Mouse (Mus musculus) embryonic facial prominence, embryonic 14.5 days (tissue): ENCODE results near the gene Crip2. TPM values are rescaled to one million over a fixed set of nuclear protein-coding genes. Genes with fewer than 3 reads are reported as not detected.
A peak's percentile ranks its signal among the peaks of the same experiment; 100 is the strongest.

Source experiments
- ATAC-seq: fragments of 200-750 bp; cut with Nextera tagmentation; 2 replicates; pipeline ENCODE4 v1.8.0; 2017; ENCODE audit warnings: low read depth, moderate number of reproducible peaks, moderate TSS enrichment
- DNase-seq: peaks from one replicate; pipeline ENCODE4 v3.0.0-alpha.2; 2015; ENCODE audit warnings: low spot score
- H3K27ac ChIP-seq: fragments of 300-500 bp; sonication (generic); replicated peaks from 2 replicates; pipeline ENCODE4 v1.5.1; 2014; ENCODE audit warnings: low read depth, mild to moderate bottlenecking, low read length, moderate library complexity
- H3K27me3 ChIP-seq: fragments of 300-500 bp; sonication (generic); replicated peaks from 2 replicates; pipeline ENCODE4 v1.6.1; 2014; ENCODE audit warnings: low read length; ENCODE audit not compliant: control insufficient read depth, insufficient read depth
- H3K36me3 ChIP-seq: fragments of 300-500 bp; sonication (generic); 2 replicates; pipeline ENCODE4 v1.6.1; 2014; ENCODE audit warnings: low read length, mixed read lengths; ENCODE audit not compliant: control insufficient read depth, insufficient read depth
- H3K4me1 ChIP-seq: fragments of 300-500 bp; sonication (generic); 2 replicates; pipeline ENCODE4 v1.6.1; 2014; ENCODE audit warnings: antibody characterized with exemption, low read length; ENCODE audit not compliant: control insufficient read depth, insufficient read depth
- H3K4me2 ChIP-seq: fragments of 300-500 bp; sonication (generic); 2 replicates; pipeline ENCODE4 v1.6.1; 2014; ENCODE audit warnings: low read depth, mild to moderate bottlenecking, low read length, moderate library complexity, mixed read lengths
- H3K4me3 ChIP-seq: fragments of 300-500 bp; sonication (generic); 2 replicates; pipeline ENCODE4 v1.5.1; 2014; ENCODE audit warnings: low read depth, mild to moderate bottlenecking, low read length
- H3K9ac ChIP-seq: fragments of 300-500 bp; sonication (generic); 2 replicates; pipeline ENCODE4 v1.6.1; 2014; ENCODE audit warnings: low read depth, mild to moderate bottlenecking, low read length, moderate library complexity, mixed read lengths
- H3K9me3 ChIP-seq: fragments of 300-500 bp; sonication (generic); 2 replicates; pipeline ENCODE4 v1.6.1; 2016; ENCODE audit warnings: low read length; ENCODE audit not compliant: control insufficient read depth
- WGBS: fragments of 180-500 bp; shearing (Covaris S2); extraction: QIAGEN DNeasy Blood & Tissue Kit; methylation state at CpG from one replicate; pipeline ENCODE4 v1.1.7; 2014; 5-methylcytosine and 5-hydroxymethylcytosine counted together
- polyA plus RNA-seq: library from polyadenylated mRNA; unstranded; fragments of >200 nt; fragmentation: Nextera tagmentation; extraction: Ambion mirVana; gene quantifications from 2 replicates; pipeline ENCODE4 v1.2.1, GENCODE M21; 2014

Crip2 gene
- polyA plus RNA-seq, result 154 and 185 TPM in 2 replicates

- H3K4me3 ChIP-seq, result peak within 1 kb of the TSS; percentile 48
- H3K4me1 ChIP-seq, result peaks cover 23% of the 10 kb centered on the region
- DNase-seq (peak; percentile 97), ATAC-seq (peak; percentile 87)
- H3K9ac ChIP-seq, result peak within 1 kb of the TSS; percentile 58
- under 1% methylated on average over 34 of the region's 68 CpGs for WGBS
- peaks cover 36% of the 10 kb centered on the region for H3K36me3 ChIP-seq
- no peaks in the 10 kb centered on the region for H3K9me3 ChIP-seq
- H3K27me3 ChIP-seq, result peaks cover 23% of the 10 kb centered on the region
- H3K4me2 ChIP-seq, result peak within 1 kb of the TSS; percentile 71
- peak within 1 kb of the TSS; percentile 57 for H3K27ac ChIP-seq
These were observed at the start of gene Crip2 for GRCm38 (mm10) chr12:113139908-113140615. Crip2 (plus strand) TSS chr12:113140236.

- peak overlapping the region; percentile 90; the same call in 1 of the 2 replicates for H3K4me3 ChIP-seq
- no peaks in the 10 kb centered on the region for H3K36me3 ChIP-seq
- WGBS, result 83% methylated on average over 5 of the region's 5 CpGs
- ATAC-seq (no peak), DNase-seq (no peak)
- H3K27ac ChIP-seq, result no peak overlapping the region
- no peaks in the 10 kb centered on the region for H3K9me3 ChIP-seq
- peak overlapping the region; percentile 84 for H3K4me2 ChIP-seq
- no peaks in the 10 kb centered on the region for H3K27me3 ChIP-seq
- peak overlapping the region; percentile 98 for H3K9ac ChIP-seq
- H3K4me1 ChIP-seq, result peaks cover 12% of the 10 kb centered on the region
These were observed 43.0 kb upstream of the Crip2 start for GRCm38 (mm10) chr12:113097040-113097439.

- peak; percentile 81 for DNase-seq
- H3K27me3 ChIP-seq, result no peaks in the 10 kb centered on the region
These were observed 42.2 kb upstream of the Crip2 start, which contains the start of gene Mta1 for GRCm38 (mm10) chr12:113097749-113098281. Mta1 (plus strand) TSS chr12:113098278.

GRCm38 (mm10) chr12:113098530-113099151 lies 41.4 kb upstream of the Crip2 start:
- Histone ChIP-seq H3K27ac (peak overlapping the region; percentile 88), H3K36me3 (peaks cover 6% of the 10 kb centered on the region; the same call in 1 of the 2 replicates), H3K4me3 (peak overlapping the region; percentile 90), H3K4me2 (peak overlapping the region; percentile 76), H3K9me3 (no peaks in the 10 kb centered on the region), H3K4me1 (peaks cover 12% of the 10 kb centered on the region), H3K9ac (peak overlapping the region; percentile 98), H3K27me3 (no peaks in the 10 kb centered on the region)
- ATAC-seq, result peak; percentile 16
- DNase-seq, result no peak
- 2% methylated on average over 11 of the region's 60 CpGs for WGBS

More at GRCm38 (mm10) chr12:113097749-113098281, 42.2 kb upstream of the Crip2 start, which contains the start of gene Mta1:
- H3K27ac ChIP-seq, result peak within 1 kb of the TSS; percentile 88
- WGBS, result 3% methylated on average over 14 of the region's 53 CpGs
- peak; percentile 68 for ATAC-seq
- peak within 1 kb of the TSS; percentile 98 for H3K9ac ChIP-seq
- peaks cover 12% of the 10 kb centered on the region for H3K4me1 ChIP-seq
- H3K4me3 ChIP-seq, result peak within 1 kb of the TSS; percentile 90
- peaks cover under 1% of the 10 kb centered on the region; the same call in 1 of the 2 replicates for H3K36me3 ChIP-seq
- H3K9me3 ChIP-seq, result no peaks in the 10 kb centered on the region
- peak within 1 kb of the TSS; percentile 84 for H3K4me2 ChIP-seq

- WGBS, result 15% methylated on average over 6 of the region's 6 CpGs
- peaks cover 12% of the 10 kb centered on the region for H3K4me1 ChIP-seq
- ATAC-seq (no peak), DNase-seq (no peak)
- H3K36me3 ChIP-seq, result peaks cover 11% of the 10 kb centered on the region; the same call in 1 of the 2 replicates
- H3K27ac ChIP-seq, result no peak overlapping the region
- H3K27me3 ChIP-seq, result no peaks in the 10 kb centered on the region
- no peaks in the 10 kb centered on the region for H3K9me3 ChIP-seq
- H3K9ac ChIP-seq, result peak overlapping the region; percentile 98
- peak overlapping the region; percentile 76 for H3K4me2 ChIP-seq
- peak overlapping the region; percentile 90 for H3K4me3 ChIP-seq
These were observed 40.4 kb upstream of the Crip2 start for GRCm38 (mm10) chr12:113099470-113100237.

GRCm38 (mm10) chr12:113100448-113101076 lies 39.5 kb upstream of the Crip2 start:
- peaks cover 11% of the 10 kb centered on the region; the same call in 1 of the 2 replicates for H3K36me3 ChIP-seq
- H3K4me2 ChIP-seq, result no peak overlapping the region
- H3K4me1 ChIP-seq, result peaks cover 12% of the 10 kb centered on the region
- 75% methylated on average over 5 of the region's 5 CpGs for WGBS
- H3K4me3 ChIP-seq, result no peak overlapping the region
- no peaks in the 10 kb centered on the region for H3K9me3 ChIP-seq
- H3K27ac ChIP-seq, result no peak overlapping the region
- DNase-seq, result no peak
- H3K9ac ChIP-seq, result 0 out of 2 replicates have a peak overlapping the region, but pooled peaks have one; percentile 25
- ATAC-seq, result no peak
- no peaks in the 10 kb centered on the region for H3K27me3 ChIP-seq

GRCm38 (mm10) chr12:113101251-113101960 lies 38.6 kb upstream of the Crip2 start:
- DNase-seq (no peak), ATAC-seq (no peak)
- H3K27ac ChIP-seq, result no peak overlapping the region
- H3K4me3 ChIP-seq, result no peak overlapping the region
- no peak overlapping the region for H3K4me2 ChIP-seq
- no peaks in the 10 kb centered on the region for H3K27me3 ChIP-seq
- peaks cover 12% of the 10 kb centered on the region for H3K4me1 ChIP-seq
- WGBS, result 78% methylated on average over 9 of the region's 9 CpGs
- H3K9ac ChIP-seq, result no peak overlapping the region
- peaks cover 11% of the 10 kb centered on the region; the same call in 1 of the 2 replicates for H3K36me3 ChIP-seq
- H3K9me3 ChIP-seq, result no peaks in the 10 kb centered on the region
